ENCODE assay signal across 13 mouse cellular contexts in genomic region chr14:51057401-51057831, GRCm38 (mm10). TPM values are rescaled to one million over a fixed set of nuclear protein-coding genes. Genes with fewer than 3 reads are reported as not detected.
A peak's percentile ranks its signal among the peaks of the same experiment; 100 is the strongest.
DNase-seq lines count a peak whose midpoint lies in the region; ATAC-seq and TF ChIP-seq lines count a peak whose summit lies in the region.
"Had no signal": no experiment of that assay in that cellular context is flagged by ENCODE, and none has a peak within 500 bp of the region (broad histone marks: within the 10 kb centered on the region; RNA-seq: fewer than 3 reads in every experiment).

Rnase12 (minus strand) TSS chr14:51057661.

- no peak for DNase-seq in kidney, postnatal 10 days
- DNase-seq in MEL (ENCODE audit: low read depth, low spot score): peak; percentile 18
- DNase-seq in naive thymus-derived CD4-positive, alpha-beta T cell, adult 2 months (ENCODE audit: low read depth): peak; percentile 53
- DNase-seq in gastrocnemius, postnatal 25 days: no peak
- DNase-seq in ovary, postnatal 10 days (ENCODE audit: low spot score): no peak
- DNase-seq: adrenal gland, postnatal 10 days; cerebellum, postnatal 10 days; right cerebral cortex, postnatal 25 days had no signal

- H3K9me3 ChIP-seq in kidney, embryonic 16.5 days (ENCODE audit: low read length): no peaks in the 10 kb centered on the region
- no peaks in the 10 kb centered on the region for H3K9me3 ChIP-seq in MEL (replicated peaks; ENCODE audit: insufficient read depth, low read length)
- no peaks in the 10 kb centered on the region for H3K9me3 ChIP-seq in intestine, embryonic 15.5 days
- H3K9me3 ChIP-seq: G1E had no signal

- H3K9ac ChIP-seq in kidney, embryonic 16.5 days (replicated peaks; ENCODE audit: low read length): no peak within 1 kb of the TSS; the same call in 1 of the 2 replicates
- no peak within 1 kb of the TSS for H3K9ac ChIP-seq in MEL (ENCODE audit: control insufficient read depth, low read depth, low read length, poor library complexity, severe bottlenecking)
- H3K9ac ChIP-seq in intestine, embryonic 15.5 days: no peak within 1 kb of the TSS

- peak; percentile 62; the same call in 1 of the 2 replicates for ATAC-seq in kidney, embryonic 16.5 days (ENCODE audit: low FRiP score, low TSS enrichment)
- peak; percentile 83 for ATAC-seq in intestine, embryonic 15.5 days

- no peak for TF ChIP-seq CTCF in MEL (IDR thresholded peaks at IDR 0.05 in 2 of 3, conservative IDR thresholded peaks at IDR 0.05 in 1 of 3; ENCODE audit: control insufficient read depth in 1 of 3, insufficient read depth in 1 of 3, low read depth in 2 of 3, low read length in 3 of 3, poor library complexity in 1 of 3, severe bottlenecking in 1 of 3)

- H3K4me3 ChIP-seq in kidney, embryonic 16.5 days (ENCODE audit: low read length): 0 out of 2 replicates have a peak within 1 kb of the TSS, but pooled peaks have one; percentile 1
- no peak within 1 kb of the TSS for H3K4me3 ChIP-seq in MEL (ENCODE audit: control insufficient read depth in 1 of 2, insufficient read depth in 1 of 2, low read depth in 2 of 2, low read length in 2 of 2)
- H3K4me3 ChIP-seq in intestine, embryonic 15.5 days (replicated peaks): no peak within 1 kb of the TSS
- H3K4me3 ChIP-seq: erythroblast, embryonic 14.5 days had no signal

- 24% methylated on average over 9 of the region's 9 CpGs for WGBS in kidney, embryonic 16.5 days
- 56% methylated on average over 9 of the region's 9 CpGs for WGBS in intestine, embryonic 15.5 days

- no peaks in the 10 kb centered on the region for H3K36me3 ChIP-seq in kidney, embryonic 16.5 days (ENCODE audit: insufficient read depth, low read length)
- no peaks in the 10 kb centered on the region; a peak in 1 of 4 replicates for H3K36me3 ChIP-seq in MEL (ENCODE audit: control insufficient read depth in 1 of 2, insufficient read depth in 2 of 2, low read length in 2 of 2)
- no peaks in the 10 kb centered on the region for H3K36me3 ChIP-seq in intestine, embryonic 15.5 days
- H3K36me3 ChIP-seq: G1E had no signal

- peak within 1 kb of the TSS; percentile 47; the same call in 1 of the 2 replicates for H3K27ac ChIP-seq in kidney, embryonic 16.5 days (ENCODE audit: low read length)
- H3K27ac ChIP-seq in MEL (ENCODE audit: control insufficient read depth, low read depth, low read length): no peak within 1 kb of the TSS
- 0 out of 2 replicates have a peak within 1 kb of the TSS, but pooled peaks have one; percentile 13 for H3K27ac ChIP-seq in intestine, embryonic 15.5 days

- H3K79me2 ChIP-seq in MEL (ENCODE audit: control insufficient read depth, insufficient read depth, low read length, poor library complexity): no peaks in the 10 kb centered on the region

- TF ChIP-seq EP300 in MEL (IDR thresholded peaks at IDR 0.05; ENCODE audit: low read depth in 1 of 2, low read length in 2 of 2): no peak

- H3K27me3 ChIP-seq in kidney, embryonic 16.5 days (ENCODE audit: insufficient read depth, low read length): no peaks in the 10 kb centered on the region
- peaks cover 0 to 6% of the 10 kb centered on the region in 2 experiments; a peak in 3 of 4 replicates for H3K27me3 ChIP-seq in MEL (ENCODE audit: control insufficient read depth in 1 of 2, insufficient read depth in 2 of 2, low read length in 2 of 2)
- H3K27me3 ChIP-seq in intestine, embryonic 15.5 days (replicated peaks): no peaks in the 10 kb centered on the region

- TF ChIP-seq POLR2A in MEL (IDR thresholded peaks at IDR 0.05; ENCODE audit: control insufficient read depth in 1 of 2, insufficient read depth in 1 of 2, low read depth in 1 of 2, low read length in 2 of 2, poor library complexity in 1 of 2): no peak

- peak within 1 kb of the TSS; percentile 38 for H3K4me2 ChIP-seq in kidney, embryonic 16.5 days (replicated peaks; ENCODE audit: low read depth, low read length)
- H3K4me2 ChIP-seq in intestine, embryonic 15.5 days (replicated peaks): peak within 1 kb of the TSS; percentile 19; the same call in 1 of the 2 replicates

- no peak for TF ChIP-seq RAD21 in MEL (IDR thresholded peaks at IDR 0.05; ENCODE audit: low read depth, low read length)

- peaks cover 15% of the 10 kb centered on the region for H3K4me1 ChIP-seq in kidney, embryonic 16.5 days (ENCODE audit: insufficient read depth, low read length)
- peaks cover 0 to 6% of the 10 kb centered on the region in 2 experiments; a peak in 2 of 4 replicates for H3K4me1 ChIP-seq in MEL (ENCODE audit: control insufficient read depth in 1 of 2, insufficient read depth in 2 of 2, low read length in 2 of 2)
- H3K4me1 ChIP-seq in intestine, embryonic 15.5 days (replicated peaks): 0 out of 2 replicates have a peak, but pooled peaks cover 4% of the 10 kb centered on the region

TF ChIP-seq in MEL, 35 proteins besides CTCF, POLR2A, EP300 and RAD21:
- TF ChIP-seq ZKSCAN1 (IDR thresholded peaks at IDR 0.05; ENCODE audit: low read depth, low read length): no peak
- TF ChIP-seq TAL1 (IDR thresholded peaks at IDR 0.05; ENCODE audit: low read length): no peak
- TF ChIP-seq USF2 (IDR thresholded peaks at IDR 0.05; ENCODE audit: borderline replicate concordance in 1 of 2, insufficient read depth in 1 of 2, low read depth in 1 of 2, low read length in 2 of 2): no peak
- TF ChIP-seq SMC3 (IDR thresholded peaks at IDR 0.05; ENCODE audit: low read depth, low read length): no peak
- no peak for TF ChIP-seq NRF1 (IDR thresholded peaks at IDR 0.05; ENCODE audit: insufficient read depth, low read depth, low read length, poor library complexity, severe bottlenecking)

RNA-seq across cellular contexts. Expression of gene Rnase12, which starts in this region (rescaled TPM):
- polyA plus RNA-seq in kidney, embryonic 16.5 days (2015; fragmentation: Nextera tagmentation; extraction: Ambion mirVana): 9.0 and 10.2 TPM in 2 replicates
- total RNA-seq in MEL (2012; rRNA removed): not detected in 2 replicates
- not detected for polyA plus RNA-seq in MEL (2012; ENCODE audit: insufficient read depth in 1 of 2, insufficient read length in 2 of 2, low read depth in 1 of 2, low replicate concordance in 2 of 2, missing spikeins in 1 of 2)
- 0.48 and 0.68 TPM in 2 replicates for polyA plus RNA-seq in intestine, embryonic 15.5 days (2015; fragmentation: Nextera tagmentation; extraction: Ambion mirVana)
- total RNA-seq in gastrocnemius, postnatal 25 days (2021): not detected
- total RNA-seq: adrenal gland, postnatal 10 days; G1E; gastrocnemius, adult 18-20 months had no signal
- polyA plus RNA-seq: erythroblast, embryonic 14.5 days; G1E had no signal

Comparison
In these comparisons a context has a peak if more than half of its experiments do, and no peak if none do; other contexts are left out.
1. Peak in DNase-seq in MEL; RNA of the gene not detected or under 1 TPM.
2. Peak in ATAC-seq, H3K27ac ChIP-seq and H3K4me2 ChIP-seq in intestine, embryonic 15.5 days; RNA of the gene not detected or under 1 TPM.